Mouse (Mus musculus) adrenal gland, adult 10 weeks (tissue): ENCODE results near the gene Wnt3. TPM values are rescaled to one million over a fixed set of nuclear protein-coding genes. Genes with fewer than 3 reads are reported as not detected.

Source experiments
- polyA plus RNA-seq: library from polyadenylated mRNA; stranded (reverse); fragments of 350-450 nt; fragmentation: Illumina TruSeq; extraction: RNeasy Lipid Tissue Mini Kit (QIAGEN cat#74804); gene quantifications from one replicate; pipeline ENCODE4 v1.2.3, GENCODE M21; 2014; ENCODE audit warnings: low read depth, low replicate concordance

Wnt3 gene
- polyA plus RNA-seq = not detected

GRCm38 (mm10) chr11:103773387-103774227 is at the start of gene Wnt3:
TSS of gene Wnt3 (plus strand) at chr11:103774150.

DNA sequence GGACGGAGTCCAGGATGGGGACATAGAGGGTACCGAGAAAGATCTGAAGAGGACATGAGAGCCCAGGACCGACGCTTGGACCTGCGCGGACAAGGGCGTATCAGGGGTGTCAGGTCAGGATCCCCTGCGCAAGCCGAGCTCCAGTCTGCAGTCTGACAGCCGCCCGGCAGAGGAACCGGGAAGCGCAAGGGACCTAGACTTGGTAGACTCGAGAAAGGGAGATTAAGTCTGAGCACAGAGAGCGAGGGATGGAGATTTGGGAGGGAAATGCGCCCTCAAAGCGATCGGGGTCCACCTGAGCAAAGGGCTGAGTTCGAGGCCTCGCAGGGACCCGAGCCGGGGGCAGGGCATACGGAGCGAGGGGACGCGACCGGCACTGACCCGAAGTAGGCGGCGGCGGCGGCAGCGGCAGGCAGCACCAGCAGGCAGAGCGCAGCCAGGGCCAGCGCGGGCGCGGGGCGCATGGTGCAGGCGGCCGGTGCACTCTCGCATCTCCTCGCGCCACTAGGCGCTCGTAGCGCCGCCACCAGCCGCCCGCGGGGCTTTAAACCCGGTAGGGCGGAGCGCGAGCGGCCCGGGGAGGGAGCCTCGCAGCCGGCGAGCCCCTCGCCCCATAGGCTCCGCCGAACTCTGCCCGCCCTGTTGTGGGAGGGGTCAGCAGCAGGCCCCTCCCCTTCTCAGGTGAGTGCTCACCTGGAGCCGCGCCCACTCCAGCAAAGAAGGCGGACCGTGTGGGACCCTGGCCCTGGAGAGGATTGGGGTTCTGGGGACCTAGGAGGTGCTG is 24.5 kb upstream of the Wnt3 start, which contains the start of gene Wnt9b:
Gene Wnt9b (minus strand): TSS at position 516 of the 784 bp plus-strand sequence.

Other genes starting within 250 kb of the Wnt3 start
- not detected for gene Gm884, start 153.0 kb upstream of the Wnt3 start, polyA plus RNA-seq
- not detected for gene Lyzl6, start 135.3 kb upstream of the Wnt3 start, polyA plus RNA-seq
- not detected for gene Rprml, start 124.6 kb upstream of the Wnt3 start, polyA plus RNA-seq
- gene Gosr2, start 76.3 kb upstream of the Wnt3 start, polyA plus RNA-seq = 88.4 TPM
- gene Wnt9b, start 24.3 kb upstream of the Wnt3 start, polyA plus RNA-seq = not detected
- gene Nsf, start 179.9 kb downstream of the Wnt3 start, polyA plus RNA-seq = 58.6 TPM
- 51.5 TPM for gene Arf2, start 192.6 kb downstream of the Wnt3 start, polyA plus RNA-seq